Mouse (Mus musculus) gastrocnemius, postnatal 14 days (tissue): ENCODE data around the gene Gstt2. TPM values are rescaled to one million over a fixed set of nuclear protein-coding genes. Genes with fewer than 3 reads are reported as not detected.
"Not testable (repeated sequence)": the region's sequence is repeated elsewhere in the genome, so short reads cannot be mapped to it uniquely, and the experiment has no call there.

Experiments used
- DNase-seq: peaks from one replicate; pipeline ENCODE4 v3.0.0; 2021; ENCODE audit warnings: mixed read lengths
- intact Hi-C: fragments of 180-260 bp; cut with DNase I; formaldehyde crosslinking; loops from one replicate; pipeline ENCODE4 v1.15.1; 2025; ENCODE audit warnings: low total_unique reads
- total RNA-seq, 2 experiments: library from RNA; stranded (reverse); gene quantifications; 2 replicates each; pipeline ENCODE4 v1.2.3; 2021

Gstt2 gene
- total RNA-seq, 2 experiments from 2014 or later: 5.6 to 6.9 TPM

- intact Hi-C loops: no loop called here
- DNase-seq: no peak
These were observed 19.8 kb upstream of the Gstt2 start for GRCm38 (mm10) chr10:75856976-75857375.

GRCm38 (mm10) chr10:75856155-75856907, 19.1 kb upstream of the Gstt2 start:
- intact Hi-C loops: no loop called here
- no peak for DNase-seq

DNA sequence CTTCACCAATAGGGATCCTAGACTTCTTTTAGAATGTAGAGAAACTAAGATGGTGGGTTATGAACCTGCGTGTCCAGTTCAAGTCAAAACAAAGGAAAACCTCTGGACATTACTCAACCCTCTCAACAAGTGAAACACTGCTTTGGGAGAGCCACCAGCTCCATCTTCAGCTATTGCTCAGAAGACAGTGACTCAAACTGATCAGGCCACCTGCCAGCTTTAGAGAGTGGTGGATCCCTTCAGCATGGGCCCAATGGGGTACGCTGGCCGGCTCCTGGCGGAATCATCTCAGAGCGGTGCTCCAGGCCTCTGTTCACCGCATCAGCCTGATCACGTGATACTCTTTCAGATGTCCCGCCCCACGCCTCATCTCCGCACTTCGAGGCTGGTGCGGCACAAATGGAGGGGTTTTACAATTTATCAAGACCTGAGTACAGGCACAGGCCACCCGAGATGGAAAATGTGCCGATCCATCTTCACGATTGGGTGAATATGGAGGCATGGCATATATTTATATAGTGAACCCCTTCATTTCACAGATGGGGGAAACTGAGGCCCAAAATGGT, 18.3 kb upstream of the Gstt2 start:
- intact Hi-C loops: no loop called here
- DNase-seq: no peak

- intact Hi-C loops: loop anchor here (5.0 kb wide), 1 partner anchor 112 kb away; no protein-coding TSS in a partner anchor
- DNase-seq: no peak
These were observed 17.6 kb upstream of the Gstt2 start for GRCm38 (mm10) chr10:75854791-75855190.

DNA sequence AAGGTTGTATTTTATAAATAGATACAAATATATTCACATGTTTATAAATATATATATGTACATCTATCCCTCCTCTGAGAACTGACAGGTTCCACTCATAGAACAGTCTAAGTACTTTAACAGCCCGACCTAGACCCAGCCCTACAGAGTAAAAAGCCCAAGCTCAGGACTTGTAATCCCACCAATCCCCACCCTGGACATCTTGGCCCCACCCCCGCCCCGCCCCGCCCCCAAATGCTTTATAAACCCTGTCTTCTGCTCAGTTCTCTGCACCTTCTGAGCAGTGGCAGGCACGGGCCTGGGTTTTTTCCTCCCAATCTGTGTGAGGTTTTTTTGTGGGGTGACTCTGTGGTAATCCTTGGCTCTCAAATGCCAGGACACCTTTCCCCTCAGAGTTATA, 16.9 kb upstream of the Gstt2 start:
- DNase-seq: no peak
- intact Hi-C loops: loop anchor here (5.0 kb wide), 1 partner anchor 112 kb away; no protein-coding TSS in a partner anchor

DNA sequence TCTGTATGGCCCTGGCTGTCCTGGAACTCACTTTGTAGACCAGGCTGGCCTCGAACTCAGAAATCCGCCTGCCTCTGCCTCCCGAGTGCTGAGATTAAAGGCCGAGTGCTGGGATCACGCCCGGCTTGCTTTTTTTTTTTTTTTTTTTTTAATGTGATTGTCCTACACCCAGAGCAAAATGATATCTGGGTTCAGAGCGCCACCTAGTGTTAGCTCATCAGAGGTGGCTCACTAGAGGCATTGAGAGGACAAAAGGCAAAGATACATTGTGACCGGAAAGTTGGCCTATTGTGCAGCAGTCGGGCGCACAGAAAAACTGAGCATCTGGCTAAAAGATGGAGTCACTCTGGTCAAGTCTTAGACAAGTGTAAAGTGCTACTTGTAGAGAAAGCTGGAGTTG, 16.2 kb upstream of the Gstt2 start:
- intact Hi-C loops: loop anchor here (5.0 kb wide), 1 partner anchor 111 kb away; no protein-coding TSS in a partner anchor
- peak; percentile 78 for DNase-seq

DNA sequence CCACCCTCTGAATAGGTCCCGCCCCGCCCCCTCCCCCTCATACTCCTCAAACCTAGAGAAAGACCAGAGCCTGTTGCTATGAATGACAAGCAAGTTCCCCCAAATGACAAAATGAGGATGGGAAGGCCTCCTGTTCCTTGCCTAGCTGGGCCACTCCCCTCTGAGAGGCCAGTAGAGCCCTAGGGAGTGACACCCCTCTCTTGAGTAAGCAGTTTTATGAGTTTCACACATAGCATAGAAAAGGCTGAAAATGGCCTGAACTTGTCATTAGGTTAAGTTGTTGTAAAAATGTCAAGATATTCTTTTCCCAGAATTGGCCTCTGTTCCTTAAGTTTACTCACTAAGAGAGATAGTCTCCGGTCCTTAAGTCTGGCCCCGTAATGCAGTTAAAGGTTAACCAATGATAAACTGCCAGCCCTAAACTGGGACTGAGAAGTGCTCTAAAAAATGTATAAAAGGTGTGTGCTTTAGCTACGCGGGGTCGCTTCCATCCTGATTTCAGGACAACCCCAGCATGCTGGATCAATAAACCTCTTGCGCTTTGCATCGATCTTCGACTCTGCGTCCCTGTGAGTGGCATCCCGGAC, 15.4 kb upstream of the Gstt2 start:
- DNase-seq: no peak
- intact Hi-C loops: loop anchor here (5.0 kb wide), 1 partner anchor 110 kb away; no protein-coding TSS in a partner anchor

- intact Hi-C loops: loop anchor here (5.0 kb wide), 1 partner anchor 109 kb away; no protein-coding TSS in a partner anchor
- no peak for DNase-seq
These were observed 14.5 kb upstream of the Gstt2 start for GRCm38 (mm10) chr10:75851681-75852080.

DNA sequence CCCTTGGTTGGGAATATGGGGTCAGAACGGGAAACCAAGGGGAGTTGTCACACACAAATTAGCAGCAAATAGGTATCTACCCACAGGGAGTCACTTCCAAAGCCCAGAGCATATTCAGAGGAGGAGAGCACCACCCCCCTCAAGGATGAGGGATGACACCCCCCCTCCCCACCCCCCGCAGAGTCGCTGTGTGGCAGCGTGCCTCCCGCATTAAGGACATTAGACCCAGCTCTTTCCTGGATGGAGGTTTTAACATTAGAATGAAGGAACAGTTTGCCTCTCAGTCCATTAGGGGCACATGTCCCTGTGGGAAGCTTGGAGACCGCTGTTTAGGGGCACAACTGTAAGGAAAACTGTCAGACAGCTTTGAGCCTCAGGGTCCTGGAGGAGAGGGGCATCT, 13.9 kb upstream of the Gstt2 start:
- no peak for DNase-seq
- intact Hi-C loops: loop anchor here (5.0 kb wide), 1 partner anchor 109 kb away; no protein-coding TSS in a partner anchor

DNA sequence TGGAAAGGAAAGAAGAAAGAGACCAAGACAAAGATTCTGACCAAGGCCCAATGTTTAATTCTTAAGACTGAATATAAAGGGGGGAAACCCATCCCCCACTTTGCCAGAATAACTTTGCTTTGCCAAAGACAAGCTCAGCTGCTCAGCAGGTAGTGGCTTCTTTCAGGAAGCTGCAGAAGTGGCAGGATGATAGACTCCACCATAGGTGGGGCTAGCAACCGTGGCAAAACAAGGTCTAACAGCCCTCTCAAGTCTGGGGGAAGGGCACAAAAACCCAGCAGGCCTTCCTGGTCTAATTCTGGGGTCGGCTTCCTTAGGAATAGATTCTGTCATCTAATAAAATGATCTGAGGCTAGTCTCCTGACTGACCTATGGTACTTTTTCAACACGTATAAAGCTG, 11.2 kb upstream of the Gstt2 start:
- intact Hi-C loops: loop anchor here (5.0 kb wide), 1 partner anchor 96 kb away; no protein-coding TSS in a partner anchor
- DNase-seq: no peak

GRCm38 (mm10) chr10:75845306-75845930, 8.2 kb upstream of the Gstt2 start:
- intact Hi-C loops: loop anchor here (5.0 kb wide), 1 partner anchor 93 kb away; no protein-coding TSS in a partner anchor
- no peak for DNase-seq

DNA sequence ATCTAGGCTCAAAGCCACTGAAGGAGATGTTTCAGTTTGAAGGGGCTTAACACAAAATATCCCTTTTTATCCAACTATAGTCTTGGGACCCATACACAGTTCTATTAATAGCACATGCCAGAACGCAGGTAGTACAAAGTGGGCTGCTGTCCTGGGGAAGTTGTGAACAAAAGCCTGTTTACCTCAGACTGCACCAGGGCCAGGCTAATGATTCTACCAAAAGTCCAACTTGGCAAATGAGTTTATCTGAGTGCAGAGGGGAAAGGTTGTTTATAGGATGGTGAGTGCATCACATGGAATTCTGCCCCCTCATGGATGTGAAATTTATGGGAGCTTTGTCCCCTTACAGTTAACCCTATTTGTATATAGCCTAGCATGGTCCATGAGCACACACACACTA, 7.6 kb upstream of the Gstt2 start:
- no peak for DNase-seq
- intact Hi-C loops: loop anchor here (5.0 kb wide), 1 partner anchor 92 kb away; no protein-coding TSS in a partner anchor

- DNase-seq, intact Hi-C loops: not testable (repeated sequence)
These were observed 6.7 kb upstream of the Gstt2 start for GRCm38 (mm10) chr10:75843898-75844297.

GRCm38 (mm10) chr10:75839092-75839491, 1.9 kb upstream of the Gstt2 start:
- intact Hi-C loops: loop anchor here (10.0 kb wide), 1 partner anchor 254 kb away; the partner anchor contains the start of gene Ggt5
- DNase-seq: no peak

DNA sequence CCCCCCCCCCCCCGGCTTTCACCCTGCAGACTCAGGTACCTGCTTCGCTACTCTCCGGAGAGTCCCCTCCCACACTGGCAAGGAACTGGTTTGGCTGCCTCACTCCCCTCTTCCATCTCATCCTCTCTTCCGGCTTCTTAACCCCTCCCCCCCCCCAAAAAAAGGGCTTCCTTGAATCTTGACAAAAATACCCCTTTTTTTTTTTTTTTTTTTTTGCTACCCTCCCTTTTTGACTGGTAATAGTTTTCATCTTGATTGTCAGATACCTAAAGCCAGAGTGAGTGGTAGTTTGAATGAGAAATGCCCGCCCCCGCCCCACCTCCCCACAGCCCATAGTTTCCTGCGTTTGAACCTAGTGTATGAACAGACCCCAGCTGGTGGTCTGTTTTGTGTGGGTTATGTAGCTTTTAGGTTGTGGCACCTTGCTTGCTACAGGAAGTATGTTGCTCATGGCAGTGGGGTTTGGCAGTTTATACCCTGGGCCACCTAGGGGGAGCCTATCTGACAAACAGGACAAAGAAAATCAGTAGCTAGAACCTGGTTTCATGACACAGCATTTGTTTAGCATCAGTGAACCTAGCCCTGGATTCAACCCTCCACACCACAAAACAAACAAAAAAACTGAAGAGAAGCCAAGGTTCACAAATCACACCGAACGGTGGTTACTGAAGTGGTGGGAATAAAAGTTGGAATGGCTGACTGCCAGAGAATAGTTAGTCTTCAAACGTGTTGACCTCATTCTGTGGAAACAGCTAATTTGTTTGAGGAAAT, 1.3 kb downstream of the Gstt2 start:
- no peak for DNase-seq
- intact Hi-C loops: loop anchor here (10.0 kb wide), 1 partner anchor 251 kb away; the partner anchor contains the start of gene Ggt5

GRCm38 (mm10) chr10:75835307-75835706, 1.9 kb downstream of the Gstt2 start:
- intact Hi-C loops: loop anchor here (10.0 kb wide), 1 partner anchor 251 kb away; the partner anchor contains the start of gene Ggt5

GRCm38 (mm10) chr10:75834721-75835120, 2.5 kb downstream of the Gstt2 start:
- intact Hi-C loops: loop anchor here (5.0 to 10.0 kb wide), 3 partner anchors 67 to 250 kb away; partner anchors contain the start of gene Ggt5
- DNase-seq: no peak

More at GRCm38 (mm10) chr10:75835307-75835706, 1.9 kb downstream of the Gstt2 start:
- peak; percentile 47 for DNase-seq

- DNase-seq: peak; percentile 81
- intact Hi-C loops: loop anchor here (5.0 to 10.0 kb wide), 3 partner anchors 67 to 249 kb away; partner anchors contain the start of gene Ggt5
These were observed 3.0 kb downstream of the Gstt2 start for GRCm38 (mm10) chr10:75834250-75834649.
